Mouse (Mus musculus) hindbrain, embryonic 11.5 days (tissue): Measurements from ENCODE around the gene Tmem163. TPM values are rescaled to one million over a fixed set of nuclear protein-coding genes. Genes with fewer than 3 reads are reported as not detected.

Source experiments
- ATAC-seq: fragments of 200-750 bp; cut with Nextera tagmentation; 2 replicates; pipeline ENCODE4 v1.8.0; 2017; ENCODE audit warnings: mild to moderate bottlenecking, moderate TSS enrichment, moderate library complexity; ENCODE audit not compliant: low FRiP score
- DNase-seq: peaks from one replicate; pipeline ENCODE4 v3.0.0-alpha.2; 2015; ENCODE audit warnings: low spot score
- H3K27ac ChIP-seq: fragments of 300-500 bp; sonication (generic); 2 replicates; pipeline ENCODE4 v1.5.1; 2014; ENCODE audit warnings: mild to moderate bottlenecking, low read depth, low read length
- H3K27me3 ChIP-seq: fragments of 300-500 bp; sonication (generic); 2 replicates; pipeline ENCODE4 v1.6.1; 2014; ENCODE audit warnings: mild to moderate bottlenecking, low read length, moderate library complexity, mixed read lengths; ENCODE audit not compliant: control insufficient read depth, insufficient read depth
- H3K36me3 ChIP-seq: fragments of 300-500 bp; sonication (generic); 2 replicates; pipeline ENCODE4 v1.6.1; 2014; ENCODE audit warnings: mild to moderate bottlenecking, low read length, moderate library complexity, mixed read lengths; ENCODE audit not compliant: control insufficient read depth, insufficient read depth
- H3K4me1 ChIP-seq: fragments of 300-500 bp; sonication (generic); replicated peaks from 2 replicates; pipeline ENCODE4 v1.6.1; 2014; ENCODE audit warnings: low read length, mixed read lengths; ENCODE audit not compliant: control insufficient read depth, insufficient read depth
- H3K4me2 ChIP-seq: fragments of 300-500 bp; sonication (generic); replicated peaks from 2 replicates; pipeline ENCODE4 v1.6.1; 2014; ENCODE audit warnings: mild to moderate bottlenecking, low read depth, low read length
- H3K4me3 ChIP-seq: fragments of 300-500 bp; sonication (generic); 2 replicates; pipeline ENCODE4 v1.5.1; 2014; ENCODE audit warnings: low read depth, low read length
- H3K9ac ChIP-seq: fragments of 300-500 bp; sonication (generic); 2 replicates; pipeline ENCODE4 v1.6.1; 2014; ENCODE audit warnings: low read depth, low read length
- H3K9me3 ChIP-seq: fragments of 300-500 bp; sonication (generic); 2 replicates; pipeline ENCODE4 v1.6.1; 2016; ENCODE audit warnings: low read length; ENCODE audit not compliant: control insufficient read depth
- WGBS: fragments of 180-500 bp; shearing (Covaris S2); extraction: QIAGEN DNeasy Blood & Tissue Kit; methylation state at CpG from one replicate; pipeline ENCODE4 v1.1.7; 2014; 5-methylcytosine and 5-hydroxymethylcytosine counted together
- polyA plus RNA-seq: library from polyadenylated mRNA; unstranded; fragments of >200 nt; fragmentation: Nextera tagmentation; extraction: Ambion mirVana; gene quantifications from 2 replicates; pipeline ENCODE4 v1.2.1, GENCODE M21; 2014

The Tmem163 gene
- polyA plus RNA-seq, 1 experiment from 2014 or later, result 34.1 TPM

- ATAC-seq, result no peak
- no peaks in the 10 kb centered on the region for H3K9me3 ChIP-seq
- 89% methylated on average over 6 of the region's 6 CpGs for WGBS
These were observed 215.3 kb downstream of the Tmem163 start for GRCm38 (mm10) chr1:127464041-127464440.

GRCm38 (mm10) chr1:127461017-127461416, 218.3 kb downstream of the Tmem163 start:
- WGBS, result 74% methylated on average over 9 of the region's 9 CpGs
- ATAC-seq, result peak; percentile 46; the same call in 1 of the 2 replicates
- no peaks in the 10 kb centered on the region for H3K27me3 ChIP-seq
- no peak overlapping the region for H3K4me3 ChIP-seq
- no peaks in the 10 kb centered on the region for H3K36me3 ChIP-seq
- H3K9me3 ChIP-seq, result no peaks in the 10 kb centered on the region
- H3K4me1 ChIP-seq, result peaks cover 2% of the 10 kb centered on the region; the same call in 1 of the 2 replicates
- peak; percentile 27 for DNase-seq
- H3K27ac ChIP-seq, result no peak overlapping the region
- H3K4me2 ChIP-seq, result no peak overlapping the region
- H3K9ac ChIP-seq, result no peak overlapping the region

More at GRCm38 (mm10) chr1:127464041-127464440, 215.3 kb downstream of the Tmem163 start:
- H3K27me3 ChIP-seq, result no peaks in the 10 kb centered on the region
- no peak overlapping the region for H3K9ac ChIP-seq
- H3K4me2 ChIP-seq, result no peak overlapping the region
- no peaks in the 10 kb centered on the region for H3K4me1 ChIP-seq
- H3K4me3 ChIP-seq, result no peak overlapping the region
- no peaks in the 10 kb centered on the region for H3K36me3 ChIP-seq
- no peak overlapping the region for H3K27ac ChIP-seq
- DNase-seq, result no peak

- Histone ChIP-seq H3K4me2 (no peak overlapping the region), H3K27me3 (no peaks in the 10 kb centered on the region), H3K9ac (no peak overlapping the region), H3K9me3 (no peaks in the 10 kb centered on the region), H3K4me1 (peaks cover 2% of the 10 kb centered on the region; the same call in 1 of the 2 replicates), H3K4me3 (no peak overlapping the region), H3K36me3 (no peaks in the 10 kb centered on the region), H3K27ac (no peak overlapping the region)
- 62% methylated on average over 7 of the region's 7 CpGs for WGBS
- no peak for ATAC-seq
- no peak for DNase-seq
These were observed 219.8 kb downstream of the Tmem163 start for GRCm38 (mm10) chr1:127459576-127459975.

- Histone ChIP-seq H3K27ac (0 out of 2 replicates have a peak overlapping the region, but pooled peaks have one; percentile 17), H3K9me3 (no peaks in the 10 kb centered on the region), H3K4me2 (no peak overlapping the region), H3K27me3 (no peaks in the 10 kb centered on the region), H3K4me3 (no peak overlapping the region), H3K9ac (0 out of 2 replicates have a peak overlapping the region, but pooled peaks have one; percentile 11), H3K4me1 (peaks cover 2% of the 10 kb centered on the region; the same call in 1 of the 2 replicates), H3K36me3 (no peaks in the 10 kb centered on the region)
- 16% methylated on average over 6 of the region's 6 CpGs for WGBS
- DNase-seq (peak; percentile 86), ATAC-seq (peak; percentile 77)
These were observed 220.3 kb downstream of the Tmem163 start for GRCm38 (mm10) chr1:127459015-127459451.

- no peak overlapping the region for H3K4me2 ChIP-seq
- no peaks in the 10 kb centered on the region; the same call in 1 of the 2 replicates for H3K4me1 ChIP-seq
- 94% methylated on average over 6 of the region's 6 CpGs for WGBS
- H3K4me3 ChIP-seq, result no peak overlapping the region
- H3K9ac ChIP-seq, result no peak overlapping the region
- H3K27me3 ChIP-seq, result no peaks in the 10 kb centered on the region
- H3K27ac ChIP-seq, result no peak overlapping the region
- no peaks in the 10 kb centered on the region for H3K36me3 ChIP-seq
- DNase-seq, result no peak
- no peaks in the 10 kb centered on the region for H3K9me3 ChIP-seq
- ATAC-seq, result no peak
These were observed 226.0 kb downstream of the Tmem163 start for GRCm38 (mm10) chr1:127453397-127453796.

GRCm38 (mm10) chr1:127444836-127445485, 234.4 kb downstream of the Tmem163 start:
- H3K4me1 ChIP-seq, result no peaks in the 10 kb centered on the region
- no peak overlapping the region for H3K9ac ChIP-seq
- H3K27me3 ChIP-seq, result no peaks in the 10 kb centered on the region
- WGBS, result 43% methylated on average over 5 of the region's 5 CpGs
- H3K9me3 ChIP-seq, result no peaks in the 10 kb centered on the region
- no peaks in the 10 kb centered on the region for H3K36me3 ChIP-seq
- DNase-seq (no peak), ATAC-seq (no peak)
- H3K27ac ChIP-seq, result no peak overlapping the region
- H3K4me3 ChIP-seq, result no peak overlapping the region
- H3K4me2 ChIP-seq, result no peak overlapping the region

GRCm38 (mm10) chr1:127442880-127443877, 236.2 kb downstream of the Tmem163 start:
- peak; percentile 53 for ATAC-seq
- Histone ChIP-seq H3K4me1 (no peaks in the 10 kb centered on the region), H3K27me3 (no peaks in the 10 kb centered on the region), H3K4me3 (no peak overlapping the region), H3K4me2 (no peak overlapping the region), H3K9me3 (no peaks in the 10 kb centered on the region), H3K36me3 (no peaks in the 10 kb centered on the region), H3K27ac (no peak overlapping the region), H3K9ac (no peak overlapping the region)
- 28% methylated on average over 14 of the region's 14 CpGs for WGBS
- no peak for DNase-seq

- DNase-seq (no peak), ATAC-seq (no peak)
- H3K4me1 ChIP-seq, result no peaks in the 10 kb centered on the region
- no peaks in the 10 kb centered on the region for H3K36me3 ChIP-seq
- H3K4me3 ChIP-seq, result no peak overlapping the region
- H3K9me3 ChIP-seq, result no peaks in the 10 kb centered on the region
- no peak overlapping the region for H3K4me2 ChIP-seq
- no peak overlapping the region for H3K9ac ChIP-seq
- no peak overlapping the region for H3K27ac ChIP-seq
- H3K27me3 ChIP-seq, result no peaks in the 10 kb centered on the region
- 62% methylated on average over 3 of the region's 3 CpGs for WGBS
These were observed 237.6 kb downstream of the Tmem163 start for GRCm38 (mm10) chr1:127441736-127442135.
